Mouse (Mus musculus) MEL-GATA-1-ER (cell line): ENCODE measurements around the gene Tcf23.

Experiments used
- DNase-seq: peaks from one replicate; pipeline ENCODE4 v3.0.0-alpha.2; 2012; ENCODE audit warnings: low read depth; ENCODE audit errors: extremely low read depth

The Tcf23 gene

DNA sequence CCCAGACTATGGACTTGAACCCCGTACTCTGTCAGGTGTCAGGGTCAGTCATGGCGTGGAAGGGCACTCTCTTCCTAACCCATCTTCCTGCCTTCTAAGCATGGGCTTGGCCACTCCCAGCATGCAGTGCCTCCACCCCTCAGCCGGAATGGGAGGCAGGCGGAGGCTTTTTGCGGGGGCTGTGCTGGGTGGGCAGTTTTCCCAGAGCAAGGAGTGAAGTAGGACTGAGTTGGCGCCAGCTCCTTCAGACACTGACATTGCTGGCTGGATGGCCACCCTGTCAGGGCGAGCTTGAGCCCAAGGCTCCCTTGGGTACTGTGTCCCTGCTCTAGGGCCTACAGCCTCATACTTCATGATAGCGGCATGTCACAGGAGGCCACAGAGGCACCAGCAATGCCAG, at the start of gene Tcf23:
Gene Tcf23 (plus strand): TSS at position 247 of the 400 bp plus-strand sequence.
- DNase-seq, result no peak

DNA sequence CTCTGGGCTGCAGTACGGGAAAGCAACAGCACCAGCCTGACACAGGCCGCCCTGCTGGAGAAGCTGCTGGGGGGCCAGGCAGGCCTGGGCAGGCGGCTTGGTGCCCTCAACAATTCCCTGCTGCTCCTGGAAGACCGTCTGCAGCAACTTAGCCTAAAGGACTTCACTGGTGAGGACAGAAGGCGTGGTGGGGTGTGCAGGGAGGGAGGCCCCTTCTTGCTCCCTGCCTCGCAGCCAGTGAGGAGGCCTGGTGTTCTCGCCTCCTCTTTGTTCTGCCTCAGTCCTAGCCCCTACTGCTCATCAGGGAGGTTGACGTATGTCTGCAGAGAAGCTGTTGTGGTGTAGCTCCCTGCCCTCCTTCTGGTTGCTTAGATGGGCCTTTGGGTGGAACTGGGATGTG, 49.8 kb upstream of the Tcf23 start:
- DNase-seq, result no peak

DNA sequence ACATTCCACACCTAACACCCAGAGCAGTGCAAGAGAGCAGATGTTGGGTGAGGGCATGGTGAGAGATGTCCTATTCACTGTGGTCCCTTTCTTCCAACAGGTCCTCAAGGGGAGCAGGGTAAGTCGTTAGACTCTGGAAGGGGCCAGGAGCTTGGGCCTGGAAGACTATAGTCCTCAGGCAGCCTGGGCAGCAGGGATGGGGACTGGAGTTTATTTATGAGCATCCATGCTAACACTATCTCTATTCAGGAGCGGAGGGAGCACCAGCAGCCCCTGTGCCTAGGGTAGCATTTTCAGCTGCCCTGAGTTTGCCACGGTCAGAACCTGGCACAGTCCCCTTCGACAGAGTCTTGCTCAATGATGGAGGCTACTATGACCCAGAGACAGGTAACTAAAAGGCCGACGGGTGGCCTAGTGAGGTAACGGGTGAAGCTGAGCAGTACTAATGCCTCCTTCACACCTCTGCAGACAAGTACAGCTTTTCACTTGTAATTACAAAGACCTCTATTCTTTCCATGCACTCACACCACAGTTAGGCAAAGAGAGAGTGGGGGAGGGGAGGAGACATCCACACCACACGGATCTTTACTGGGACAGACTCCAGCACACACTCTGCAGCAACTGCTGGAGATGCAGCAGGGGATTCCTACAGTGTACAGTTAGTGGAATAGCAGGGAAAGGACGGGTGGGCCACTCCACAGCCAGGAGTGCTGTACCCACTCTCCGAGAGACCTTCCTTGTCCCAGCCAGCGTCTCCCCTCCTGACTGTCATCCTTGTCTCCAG, 48.4 kb upstream of the Tcf23 start:
- no peak for DNase-seq

DNA sequence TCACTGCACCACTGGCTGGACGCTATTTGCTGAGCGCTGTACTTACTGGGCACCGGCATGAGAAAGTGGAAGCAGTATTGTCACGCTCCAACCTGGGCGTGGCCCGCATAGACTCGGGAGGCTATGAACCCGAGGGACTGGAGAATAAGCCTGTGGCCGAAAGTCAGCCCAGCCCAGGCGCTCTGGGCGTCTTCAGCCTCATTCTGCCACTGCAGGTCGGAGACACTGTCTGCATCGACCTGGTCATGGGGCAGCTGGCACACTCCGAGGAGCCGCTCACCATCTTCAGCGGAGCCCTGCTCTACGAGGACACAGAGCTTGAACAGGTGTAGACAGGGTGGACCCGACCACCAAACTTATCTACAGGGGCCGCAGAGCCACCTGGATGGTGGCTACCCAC, 47.8 kb upstream of the Tcf23 start:
- DNase-seq, result peak; percentile 56

DNA sequence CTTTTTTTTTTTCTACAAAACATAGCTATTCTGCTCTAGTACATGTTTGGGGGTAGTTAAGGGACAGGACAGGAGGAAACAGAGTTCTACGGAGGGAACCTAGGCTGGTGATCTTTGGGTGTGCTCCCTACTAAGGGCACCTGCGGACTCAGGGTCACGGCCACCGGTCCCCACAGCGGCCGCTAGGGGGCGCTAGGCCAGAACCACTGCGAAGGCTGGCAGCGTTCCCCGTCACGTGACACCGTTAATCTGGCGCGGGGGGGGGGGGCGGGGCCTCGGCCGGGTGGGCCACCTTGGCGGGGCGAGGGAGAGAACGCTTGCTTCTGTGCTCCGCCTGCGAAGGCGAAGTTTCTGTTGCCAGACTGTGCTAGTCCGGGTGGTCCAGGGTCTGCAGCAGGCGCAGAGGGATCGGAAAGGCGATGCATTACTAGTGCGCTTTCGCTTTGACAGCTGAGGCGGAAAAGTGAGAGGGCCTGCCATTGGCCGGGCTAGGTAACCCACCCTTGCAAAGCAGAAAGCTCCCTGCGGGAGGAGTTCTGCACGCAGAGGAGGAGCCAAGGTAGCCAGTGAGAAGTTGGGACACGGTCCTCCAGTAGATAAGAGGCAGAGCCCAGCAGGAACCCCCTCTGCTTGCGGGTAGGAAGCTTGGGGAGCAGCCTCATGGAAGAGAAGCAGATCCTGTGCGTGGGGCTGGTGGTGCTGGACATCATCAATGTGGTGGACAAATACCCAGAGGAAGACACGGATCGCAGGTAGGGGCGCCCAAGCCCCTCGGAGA, 47.0 kb upstream of the Tcf23 start, which contains the start of gene Khk:
Gene Khk (plus strand): TSS at position 176 of the 778 bp plus-strand sequence.
- DNase-seq, result peak; percentile 97

DNA sequence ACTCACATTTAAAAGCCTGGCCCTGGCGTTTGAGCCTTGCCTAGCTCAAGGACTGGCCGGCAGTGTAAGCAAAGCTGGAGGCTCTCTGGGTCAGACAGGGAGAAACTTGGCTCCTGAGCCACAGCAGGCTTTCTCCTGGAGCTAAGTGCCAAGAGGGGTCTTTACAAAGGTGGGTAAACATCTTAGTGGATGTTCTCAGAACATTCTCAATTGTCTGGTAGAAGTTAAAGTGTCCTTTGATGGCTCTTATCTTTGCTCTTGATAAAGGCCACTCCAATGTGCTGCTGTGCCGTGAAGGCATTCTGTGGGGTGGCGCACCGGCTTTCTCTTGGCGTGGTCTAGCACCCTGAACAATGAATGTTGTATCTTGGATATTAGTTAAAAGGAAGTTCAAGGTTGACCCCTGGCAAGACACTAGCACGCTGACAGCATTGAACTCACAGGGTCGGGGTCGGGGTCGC, 45.9 kb upstream of the Tcf23 start:
- no peak for DNase-seq

DNA sequence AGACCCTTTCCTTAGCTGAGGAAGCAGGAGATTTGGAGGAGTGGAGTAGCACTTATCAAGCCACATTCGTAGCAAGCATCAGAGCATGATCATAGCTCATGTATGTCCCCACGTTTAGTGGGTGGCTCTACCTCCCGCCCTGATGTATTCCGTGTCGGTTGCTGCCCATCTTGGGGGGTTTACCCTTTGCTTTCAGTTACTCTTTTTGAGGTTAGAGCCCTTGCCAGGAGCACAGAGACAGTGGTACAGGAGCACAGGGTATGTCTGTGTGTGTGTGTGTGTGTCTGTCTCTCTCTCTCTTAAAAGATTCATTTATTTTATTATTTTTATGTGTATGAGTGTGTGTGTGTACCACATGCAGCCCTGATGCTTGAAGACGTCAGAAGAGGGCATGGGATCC, 45.3 kb upstream of the Tcf23 start:
- no peak for DNase-seq

DNA sequence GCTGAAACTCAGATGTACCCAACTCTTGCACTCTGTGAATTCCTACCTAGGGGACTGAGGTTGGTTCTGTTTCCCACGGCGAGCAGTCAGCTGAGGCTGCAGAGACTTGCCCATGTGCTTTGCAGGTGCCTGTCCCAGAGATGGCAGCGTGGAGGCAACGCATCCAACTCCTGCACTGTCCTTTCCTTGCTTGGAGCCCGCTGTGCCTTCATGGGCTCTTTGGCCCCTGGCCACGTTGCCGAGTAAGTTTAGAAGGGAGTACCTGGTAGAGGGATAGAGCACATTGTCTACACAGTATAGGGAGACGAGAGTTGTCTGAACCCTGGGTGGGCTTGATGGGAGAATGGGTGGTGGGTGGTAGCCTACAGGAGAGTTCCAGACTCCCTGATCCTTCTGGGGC, 43.8 kb upstream of the Tcf23 start:
- no peak for DNase-seq

DNA sequence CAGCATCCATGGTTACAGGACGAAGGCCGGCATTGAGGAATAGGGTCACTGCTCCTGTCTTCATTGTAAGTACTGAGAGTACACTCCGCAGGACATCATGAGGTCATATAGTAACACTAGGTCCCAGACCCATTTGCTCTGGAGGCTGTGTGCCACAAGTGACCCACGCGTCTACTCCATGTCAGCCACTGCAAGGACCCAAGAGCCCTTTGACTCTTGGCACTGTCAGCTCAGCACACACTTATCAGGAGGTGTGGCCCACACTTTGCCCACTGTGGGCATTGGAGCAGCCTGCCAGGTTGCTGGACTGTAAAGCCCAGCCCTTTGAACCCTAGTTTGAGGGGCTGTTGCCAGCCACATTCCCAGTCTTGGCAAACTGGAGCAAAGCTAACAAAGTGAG, 43.2 kb upstream of the Tcf23 start:
- no peak for DNase-seq

DNA sequence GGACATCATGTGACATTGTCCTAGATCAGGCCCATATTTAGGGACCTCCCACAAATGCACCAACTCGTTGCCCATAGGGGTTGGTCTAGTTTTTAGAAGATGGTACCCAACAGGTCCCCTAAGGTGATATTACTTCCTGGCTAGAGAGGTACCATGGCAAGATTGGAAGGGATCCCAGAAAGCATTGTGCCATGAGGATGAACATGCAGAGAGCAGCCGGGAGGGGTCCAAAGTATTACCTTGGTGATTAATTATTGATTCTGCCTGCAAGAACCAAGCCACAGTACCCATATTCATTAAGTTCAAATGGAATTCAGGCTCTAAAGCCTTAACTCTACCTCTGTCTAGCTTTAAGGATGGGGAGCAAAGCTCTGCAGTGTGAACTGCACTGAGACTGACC, 42.4 kb upstream of the Tcf23 start:
- no peak for DNase-seq

DNA sequence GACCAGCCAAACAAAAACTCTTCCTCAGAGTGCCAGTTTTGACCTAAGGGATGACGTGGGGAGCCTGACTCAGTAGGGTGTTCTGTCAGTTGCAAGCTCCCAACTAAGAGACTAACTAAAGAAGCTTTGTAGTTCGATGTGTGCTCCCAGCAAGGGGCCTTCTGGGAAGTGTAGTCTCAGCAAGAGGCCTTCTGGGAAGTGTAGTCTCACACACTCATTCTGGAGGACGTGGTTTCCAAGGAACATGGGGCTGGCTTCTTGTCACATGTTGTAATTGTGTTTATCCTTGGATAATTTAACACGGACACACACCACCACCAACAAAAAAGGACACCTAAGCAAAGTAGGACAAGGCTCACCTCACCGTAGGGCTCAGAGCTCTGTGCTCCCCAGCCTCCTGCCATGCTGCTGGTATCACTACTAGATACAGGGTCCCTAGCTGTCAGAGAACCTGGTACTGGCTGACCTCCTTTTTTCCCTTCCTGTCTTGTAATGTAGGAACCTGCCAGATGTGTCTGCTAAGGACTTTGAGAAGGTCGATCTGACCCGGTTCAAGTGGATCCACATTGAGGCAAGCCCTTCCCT, 40.4 kb upstream of the Tcf23 start:
- no peak for DNase-seq

DNA sequence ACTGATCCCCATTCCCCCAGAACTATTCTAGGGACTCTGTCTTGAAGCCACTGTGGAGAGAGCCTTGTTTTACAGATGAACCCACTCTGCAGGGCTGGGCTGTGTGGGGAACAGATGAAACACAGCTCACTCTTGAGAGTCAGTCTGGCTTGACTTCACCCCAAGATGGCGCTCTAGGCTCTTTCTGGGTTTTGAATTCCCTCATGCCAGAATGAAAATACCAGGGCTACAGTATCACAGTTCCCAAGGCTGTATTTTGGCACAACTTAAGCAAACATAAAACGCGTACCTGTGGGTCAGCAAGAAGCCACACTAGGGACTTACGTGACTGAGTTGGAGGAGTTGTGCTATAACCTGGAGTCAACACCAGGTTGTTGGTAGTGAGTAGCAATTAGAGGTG, 38.3 kb upstream of the Tcf23 start:
- DNase-seq, result no peak

DNA sequence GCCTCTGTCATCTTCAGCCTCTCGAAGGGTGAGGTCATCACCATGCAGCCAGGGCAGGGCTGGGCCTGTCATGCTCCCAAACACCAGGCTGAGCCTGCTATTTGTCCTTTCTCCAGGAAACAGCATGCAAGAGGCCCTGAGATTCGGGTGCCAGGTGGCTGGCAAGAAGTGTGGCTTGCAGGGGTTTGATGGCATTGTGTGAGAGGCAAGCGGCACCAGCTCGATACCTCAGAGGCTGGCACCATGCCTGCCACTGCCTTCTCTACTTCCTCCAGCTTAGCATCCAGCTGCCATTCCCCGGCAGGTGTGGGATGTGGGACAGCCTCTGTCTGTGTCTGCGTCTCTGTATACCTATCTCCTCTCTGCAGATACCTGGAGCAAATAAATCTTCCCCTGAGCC, 37.6 kb upstream of the Tcf23 start:
- DNase-seq, result no peak

DNA sequence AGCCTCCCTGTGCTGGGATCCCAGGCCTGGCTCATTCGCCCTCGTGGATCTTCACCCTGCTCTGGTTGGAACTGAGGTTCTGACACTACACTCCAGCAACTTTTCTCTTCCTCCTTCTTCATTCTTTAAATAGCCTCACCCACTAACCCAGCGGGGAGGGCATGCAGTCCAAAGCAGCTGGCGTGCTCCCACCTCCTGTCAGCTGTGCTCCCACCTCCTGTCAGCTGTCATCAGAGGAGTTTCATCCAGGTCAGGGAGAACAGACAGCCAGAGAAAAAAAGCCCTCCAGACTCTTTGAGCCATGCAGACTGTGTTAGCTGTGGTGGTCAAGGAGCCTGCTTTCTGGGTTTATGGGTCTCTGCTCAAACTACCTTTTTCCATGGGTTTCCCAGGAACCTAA, 37.1 kb upstream of the Tcf23 start:
- no peak for DNase-seq

DNA sequence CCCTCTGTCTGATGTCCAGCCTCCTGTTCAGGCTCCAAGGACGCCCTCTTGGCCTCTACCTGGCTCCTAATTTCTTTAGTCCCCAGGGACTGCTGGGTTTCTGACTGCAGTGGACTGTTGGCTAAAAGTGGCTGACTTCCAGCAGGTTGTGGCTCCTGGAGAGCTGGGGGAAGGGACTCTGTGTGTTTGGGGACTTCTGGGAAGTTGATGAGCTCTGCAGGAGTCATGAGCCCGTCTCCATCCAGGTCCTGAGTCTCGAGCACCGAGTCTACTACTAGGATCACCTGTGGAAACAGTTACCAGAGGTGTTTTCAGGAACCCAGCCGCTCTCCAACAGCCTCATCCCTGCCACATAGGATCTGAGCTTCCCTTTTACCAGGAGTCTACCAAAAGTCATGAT, 34.8 kb upstream of the Tcf23 start:
- no peak for DNase-seq

DNA sequence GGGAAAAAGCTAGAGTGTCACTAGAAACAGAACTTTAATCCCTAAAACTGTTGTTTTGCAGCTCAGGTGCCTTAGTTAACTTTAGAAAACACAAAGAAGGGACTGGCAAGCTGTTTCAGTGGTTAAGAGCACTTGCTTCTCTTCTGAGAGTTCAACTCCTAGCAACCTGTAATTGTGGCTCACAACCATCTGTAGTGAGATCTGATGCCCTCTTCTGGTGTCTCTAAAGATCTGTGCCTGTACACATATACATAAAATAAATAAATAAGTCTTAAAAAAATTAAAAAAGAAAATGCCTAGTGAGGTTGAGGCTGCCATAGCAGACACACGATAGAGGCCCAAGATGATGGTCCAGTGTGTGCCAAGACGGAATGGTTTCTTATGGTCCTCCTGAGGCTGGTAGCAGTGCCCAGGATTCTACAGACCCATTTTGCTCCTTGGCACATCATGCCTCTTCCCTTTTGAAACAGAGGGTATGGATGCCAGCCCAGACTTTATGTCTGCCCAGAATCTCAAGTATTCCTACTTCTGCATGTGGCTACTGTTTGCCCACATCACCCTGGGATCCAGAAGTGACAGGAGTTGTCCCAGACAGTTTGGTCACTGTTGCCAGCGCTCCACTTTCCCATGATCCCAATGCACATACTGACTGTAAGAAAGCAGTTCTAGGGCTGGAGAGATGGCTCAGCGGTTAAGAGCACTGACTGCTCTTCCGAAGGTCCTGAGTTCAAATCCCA, 33.6 kb upstream of the Tcf23 start:
- no peak for DNase-seq

DNA sequence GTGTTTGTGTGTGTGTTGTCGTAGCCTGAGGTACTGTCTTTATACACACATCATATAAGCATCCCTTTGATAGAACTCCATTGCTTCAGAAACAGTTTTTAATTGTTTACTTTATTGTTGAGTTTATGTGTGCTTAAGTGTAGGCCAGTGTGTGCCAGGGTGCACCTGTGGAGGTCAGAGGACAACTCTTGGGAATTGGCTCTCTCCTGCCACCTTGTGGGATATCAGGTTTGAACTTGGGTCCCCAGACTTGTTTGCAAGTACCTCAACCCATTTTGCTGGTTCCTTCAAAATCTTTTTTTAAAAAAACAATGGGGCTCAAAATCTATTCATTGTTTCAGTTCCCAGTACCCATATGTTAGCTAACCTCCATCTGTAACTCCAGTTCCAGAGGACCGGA, 25.5 kb upstream of the Tcf23 start:
- DNase-seq, result no peak

DNA sequence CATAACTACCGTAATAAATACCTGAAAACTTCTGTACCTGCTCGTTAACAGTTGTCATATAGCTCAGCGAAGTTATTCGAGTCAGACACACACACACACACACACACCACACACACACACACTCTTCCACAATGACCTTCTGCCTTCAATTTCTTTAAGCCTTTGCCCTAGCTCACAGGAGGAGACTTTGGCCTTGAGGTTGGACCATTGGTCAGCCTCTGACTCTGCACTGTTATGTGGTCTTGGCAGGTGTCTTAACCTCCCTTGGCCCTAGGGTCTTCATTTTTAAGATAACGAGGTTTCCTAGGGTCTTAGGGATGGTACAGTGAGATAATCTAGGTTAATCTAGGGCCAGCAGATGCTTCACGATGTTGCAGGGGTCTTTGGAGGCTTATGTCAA, 24.1 kb upstream of the Tcf23 start:
- no peak for DNase-seq

DNA sequence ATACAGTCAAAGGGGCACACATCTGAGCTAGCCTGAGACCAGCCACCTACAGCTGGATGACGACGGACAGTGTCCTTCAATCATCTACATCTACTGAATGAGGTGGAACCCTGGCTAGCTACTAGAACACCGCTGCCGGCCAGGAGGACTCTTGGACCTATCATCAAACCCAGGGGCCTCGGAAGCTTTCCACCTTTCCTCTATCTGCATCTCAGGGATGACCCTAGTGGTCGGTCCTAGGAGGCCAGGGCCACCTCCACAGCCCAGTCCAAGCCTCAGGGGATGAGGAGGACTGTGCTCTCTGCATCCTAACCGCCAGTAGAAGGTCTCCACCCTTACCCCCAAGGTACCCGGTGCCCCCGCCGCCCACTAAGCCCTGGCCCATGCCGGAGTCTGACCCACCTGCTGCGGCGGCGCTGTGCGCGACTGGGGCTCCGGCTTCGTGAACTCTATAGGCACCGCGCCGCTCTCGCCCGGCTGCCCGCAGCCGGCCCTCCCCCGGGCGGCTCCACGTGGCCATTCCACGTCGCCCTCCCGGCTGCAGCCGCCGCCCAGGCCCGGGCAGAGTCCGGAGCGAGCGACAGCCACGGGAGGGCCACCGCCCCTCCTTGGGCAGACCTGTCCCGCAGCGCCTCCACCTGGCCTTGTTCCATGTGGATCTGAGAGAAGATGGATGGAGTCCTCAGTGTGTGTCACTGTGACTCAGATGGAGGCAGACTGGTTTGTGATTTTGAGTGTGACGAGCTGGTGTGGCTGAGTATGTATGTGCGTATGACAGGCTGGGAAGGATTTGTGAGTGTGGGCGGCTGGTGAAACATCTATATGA, 23.3 kb upstream of the Tcf23 start, which contains the start of gene Cgref1:
Gene Cgref1 (minus strand): TSS at position 636 of the 826 bp plus-strand sequence.
- no peak for DNase-seq

DNA sequence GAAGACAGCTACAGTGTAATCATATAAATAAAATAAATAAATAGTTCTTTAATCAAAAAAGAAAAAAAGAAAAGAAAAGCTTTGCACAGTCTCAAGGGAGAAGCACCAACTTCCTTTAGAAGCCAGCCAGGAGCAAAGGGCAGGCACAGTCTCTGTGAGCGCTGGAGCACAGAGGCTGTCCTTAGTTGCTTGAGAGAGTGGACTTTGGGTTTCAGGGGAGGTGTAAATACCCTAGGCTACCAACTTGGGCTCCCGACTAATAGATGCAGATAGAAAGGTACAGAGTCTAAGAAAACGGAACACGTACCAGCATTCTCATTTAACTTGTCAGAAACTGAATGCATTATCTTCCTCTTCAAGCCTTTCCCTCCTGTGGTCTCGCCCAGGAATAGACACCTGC, 19.8 kb upstream of the Tcf23 start:
- no peak for DNase-seq
